Mouse (Mus musculus): Measurements from ENCODE around the gene Rtn3. TPM values are rescaled to one million over a fixed set of nuclear protein-coding genes. Genes with fewer than 3 reads are reported as not detected.
A peak's percentile ranks its signal among the peaks of the same experiment; 100 is the strongest.

The Rtn3 gene
- polyA plus RNA-seq, 1 experiment from 2014 or later, result 143 TPM

GRCm38 (mm10) chr19:7481541-7482265 lies 1.4 kb downstream of the Rtn3 start:
- Histone ChIP-seq H3K27me3 (replicated peaks) (no peaks in the 10 kb centered on the region), H3K4me2 (replicated peaks) (peak overlapping the region; percentile 78), H3K36me3 (no peaks in the 10 kb centered on the region), H3K9me3 (no peaks in the 10 kb centered on the region), H3K4me1 (replicated peaks) (peaks cover 8% of the 10 kb centered on the region), H3K9ac (peak overlapping the region; percentile 50), H3K27ac (peak overlapping the region; percentile 48; the same call in 1 of the 2 replicates), H3K4me3 (replicated peaks) (peak overlapping the region; percentile 95)
- 6% methylated on average over 12 of the region's 12 CpGs for WGBS
- ATAC-seq, result no peak

- Histone ChIP-seq H3K27me3 (replicated peaks) (no peaks in the 10 kb centered on the region), H3K9ac (no peak overlapping the region)
- 97% methylated on average over 3 of the region's 3 CpGs for WGBS
Measured at GRCm38 (mm10) chr19:7479751-7480248, 3.3 kb downstream of the Rtn3 start.

GRCm38 (mm10) chr19:7470643-7471042 lies 12.4 kb downstream of the Rtn3 start:
- Histone ChIP-seq H3K9me3 (no peaks in the 10 kb centered on the region), H3K4me1 (replicated peaks) (no peaks in the 10 kb centered on the region), H3K4me3 (replicated peaks) (no peak overlapping the region), H3K9ac (no peak overlapping the region), H3K36me3 (no peaks in the 10 kb centered on the region), H3K27me3 (replicated peaks) (no peaks in the 10 kb centered on the region), H3K4me2 (replicated peaks) (no peak overlapping the region), H3K27ac (no peak overlapping the region)
- 82% methylated on average over 2 of the region's 2 CpGs for WGBS
- ATAC-seq, result no peak

More at GRCm38 (mm10) chr19:7479751-7480248, 3.3 kb downstream of the Rtn3 start:
- Histone ChIP-seq H3K4me2 (replicated peaks) (no peak overlapping the region), H3K9me3 (no peaks in the 10 kb centered on the region), H3K36me3 (no peaks in the 10 kb centered on the region), H3K27ac (no peak overlapping the region), H3K4me3 (replicated peaks) (no peak overlapping the region), H3K4me1 (replicated peaks) (peaks cover 8% of the 10 kb centered on the region)
- no peak for ATAC-seq

- no peak overlapping the region for H3K9ac ChIP-seq
- no peak overlapping the region for H3K4me3 ChIP-seq (replicated peaks)
- H3K27ac ChIP-seq, result no peak overlapping the region
- no peaks in the 10 kb centered on the region for H3K27me3 ChIP-seq (replicated peaks)
- H3K36me3 ChIP-seq, result no peaks in the 10 kb centered on the region
- H3K9me3 ChIP-seq, result no peaks in the 10 kb centered on the region
- H3K4me2 ChIP-seq (replicated peaks), result no peak overlapping the region
- no peaks in the 10 kb centered on the region for H3K4me1 ChIP-seq (replicated peaks)
- no peak for ATAC-seq
Measured at GRCm38 (mm10) chr19:7467915-7468314, 15.2 kb downstream of the Rtn3 start.

- Histone ChIP-seq H3K27me3 (replicated peaks) (no peaks in the 10 kb centered on the region), H3K4me3 (replicated peaks) (no peak overlapping the region), H3K27ac (no peak overlapping the region), H3K36me3 (no peaks in the 10 kb centered on the region; the same call in 1 of the 2 replicates), H3K9ac (no peak overlapping the region), H3K4me1 (replicated peaks) (no peaks in the 10 kb centered on the region), H3K4me2 (replicated peaks) (no peak overlapping the region), H3K9me3 (no peaks in the 10 kb centered on the region)
- WGBS, result 89% methylated on average over 2 of the region's 2 CpGs
- no peak for ATAC-seq
Measured at GRCm38 (mm10) chr19:7459370-7459769, 23.7 kb downstream of the Rtn3 start.

- Histone ChIP-seq H3K4me3 (replicated peaks) (no peak overlapping the region), H3K9ac (no peak overlapping the region), H3K27ac (no peak overlapping the region), H3K27me3 (replicated peaks) (no peaks in the 10 kb centered on the region), H3K4me1 (replicated peaks) (no peaks in the 10 kb centered on the region), H3K9me3 (no peaks in the 10 kb centered on the region), H3K36me3 (no peaks in the 10 kb centered on the region; the same call in 1 of the 2 replicates), H3K4me2 (replicated peaks) (no peak overlapping the region)
- ATAC-seq, result no peak
Measured at GRCm38 (mm10) chr19:7458901-7459300, 24.2 kb downstream of the Rtn3 start.

- no peaks in the 10 kb centered on the region for H3K9me3 ChIP-seq
- no peak overlapping the region for H3K4me2 ChIP-seq (replicated peaks)
- ATAC-seq, result no peak
- no peak overlapping the region for H3K27ac ChIP-seq
- H3K4me3 ChIP-seq (replicated peaks), result no peak overlapping the region
- H3K4me1 ChIP-seq (replicated peaks), result no peaks in the 10 kb centered on the region
- H3K27me3 ChIP-seq (replicated peaks), result no peaks in the 10 kb centered on the region
- 59% methylated on average over 2 of the region's 2 CpGs for WGBS
- H3K36me3 ChIP-seq, result no peaks in the 10 kb centered on the region; the same call in 1 of the 2 replicates
- H3K9ac ChIP-seq, result no peak overlapping the region
Measured at GRCm38 (mm10) chr19:7456803-7457202, 26.3 kb downstream of the Rtn3 start.

GRCm38 (mm10) chr19:7445596-7445995 lies 37.5 kb downstream of the Rtn3 start:
- no peaks in the 10 kb centered on the region for H3K9me3 ChIP-seq
- no peak overlapping the region for H3K4me2 ChIP-seq (replicated peaks)
- H3K9ac ChIP-seq, result no peak overlapping the region
- H3K36me3 ChIP-seq, result no peaks in the 10 kb centered on the region
- H3K4me1 ChIP-seq (replicated peaks), result peaks cover 4% of the 10 kb centered on the region
- no peak overlapping the region for H3K4me3 ChIP-seq (replicated peaks)
- WGBS, result 82% methylated on average over 1 of the region's 1 CpGs
- H3K27me3 ChIP-seq (replicated peaks), result no peaks in the 10 kb centered on the region
- no peak overlapping the region for H3K27ac ChIP-seq
- ATAC-seq, result no peak

- no peak for ATAC-seq
- H3K9me3 ChIP-seq, result no peaks in the 10 kb centered on the region
- no peak overlapping the region for H3K27ac ChIP-seq
- no peaks in the 10 kb centered on the region for H3K36me3 ChIP-seq
- no peaks in the 10 kb centered on the region for H3K27me3 ChIP-seq (replicated peaks)
- no peak overlapping the region for H3K4me2 ChIP-seq (replicated peaks)
- no peak overlapping the region for H3K9ac ChIP-seq
- peaks cover 4% of the 10 kb centered on the region for H3K4me1 ChIP-seq (replicated peaks)
- H3K4me3 ChIP-seq (replicated peaks), result no peak overlapping the region
- WGBS, result 71% methylated on average over 2 of the region's 2 CpGs
Measured at GRCm38 (mm10) chr19:7445105-7445504, 38.0 kb downstream of the Rtn3 start.

GRCm38 (mm10) chr19:7441493-7441892 lies 41.6 kb downstream of the Rtn3 start:
- peak overlapping the region; percentile 51; the same call in 1 of the 2 replicates for H3K27ac ChIP-seq
- H3K9ac ChIP-seq, result peak overlapping the region; percentile 36; the same call in 1 of the 2 replicates
- no peaks in the 10 kb centered on the region for H3K27me3 ChIP-seq (replicated peaks)
- whole genome bisulfite sequencing, result 44% methylated on average over 14 of the region's 14 CpGs
- H3K4me1 ChIP-seq (replicated peaks), result peaks cover 6% of the 10 kb centered on the region
- H3K4me2 ChIP-seq (replicated peaks), result peak overlapping the region; percentile 44
- H3K4me3 ChIP-seq (replicated peaks), result no peak overlapping the region
- peak; percentile 77 for ATAC-seq
- no peaks in the 10 kb centered on the region for H3K9me3 ChIP-seq
- no peaks in the 10 kb centered on the region for H3K36me3 ChIP-seq

- ATAC-seq, result no peak
Measured at GRCm38 (mm10) chr19:7438295-7438694, 44.8 kb downstream of the Rtn3 start.

GRCm38 (mm10) chr19:7436061-7436970 lies 46.8 kb downstream of the Rtn3 start:
- H3K9ac ChIP-seq, result no peak overlapping the region
- H3K4me2 ChIP-seq (replicated peaks), result no peak overlapping the region
- H3K4me1 ChIP-seq (replicated peaks), result peaks cover 6% of the 10 kb centered on the region
- H3K4me3 ChIP-seq (replicated peaks), result no peak overlapping the region
- H3K9me3 ChIP-seq, result no peaks in the 10 kb centered on the region
- H3K36me3 ChIP-seq, result peaks cover 4% of the 10 kb centered on the region; the same call in 1 of the 2 replicates
- peak; percentile 72 for ATAC-seq
- H3K27me3 ChIP-seq (replicated peaks), result no peaks in the 10 kb centered on the region
- WGBS, result 63% methylated on average over 5 of the region's 5 CpGs
- no peak overlapping the region for H3K27ac ChIP-seq

More at GRCm38 (mm10) chr19:7438295-7438694, 44.8 kb downstream of the Rtn3 start:
- Histone ChIP-seq H3K36me3 (no peaks in the 10 kb centered on the region), H3K27me3 (replicated peaks) (no peaks in the 10 kb centered on the region), H3K9me3 (no peaks in the 10 kb centered on the region), H3K27ac (no peak overlapping the region), H3K9ac (no peak overlapping the region), H3K4me2 (replicated peaks) (no peak overlapping the region), H3K4me1 (replicated peaks) (peaks cover 8% of the 10 kb centered on the region), H3K4me3 (replicated peaks) (no peak overlapping the region)
